Mouse (Mus musculus): ENCODE measurements at regions not wholly inside any gene's neighbourhood (a gene's known extent, or its start where the extent isn't known, plus 50 kb on each side); places are given as distances from the start of the nearest gene placed in this dataset.
A peak's percentile ranks its signal among the peaks of the same experiment; 100 is the strongest.

DNA sequence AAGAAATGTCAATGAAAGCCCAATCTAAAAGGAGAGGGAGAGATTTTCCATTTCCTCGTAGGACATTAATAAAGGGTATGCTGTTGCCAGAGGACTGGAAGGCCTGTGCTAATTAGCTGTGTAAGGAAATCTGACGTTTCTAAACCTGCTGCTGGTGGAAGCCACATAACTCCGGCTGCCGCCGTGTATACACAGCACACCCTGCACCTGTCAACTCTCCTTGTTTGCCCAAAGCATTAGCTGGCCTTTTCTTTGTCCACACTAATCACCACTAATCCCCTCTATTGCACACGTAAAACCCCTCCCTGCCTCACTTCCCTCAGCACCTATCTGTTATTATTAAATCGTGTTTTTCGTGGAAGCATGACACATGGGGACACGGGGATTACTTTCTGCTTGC, 108.7 kb downstream of the Gm10260 start:
- no peak for ATAC-seq

- ATAC-seq = no peak
Observed at GRCm38 (mm10) chr13:97651176-97651575, 109.3 kb downstream of the Gm10260 start.

DNA sequence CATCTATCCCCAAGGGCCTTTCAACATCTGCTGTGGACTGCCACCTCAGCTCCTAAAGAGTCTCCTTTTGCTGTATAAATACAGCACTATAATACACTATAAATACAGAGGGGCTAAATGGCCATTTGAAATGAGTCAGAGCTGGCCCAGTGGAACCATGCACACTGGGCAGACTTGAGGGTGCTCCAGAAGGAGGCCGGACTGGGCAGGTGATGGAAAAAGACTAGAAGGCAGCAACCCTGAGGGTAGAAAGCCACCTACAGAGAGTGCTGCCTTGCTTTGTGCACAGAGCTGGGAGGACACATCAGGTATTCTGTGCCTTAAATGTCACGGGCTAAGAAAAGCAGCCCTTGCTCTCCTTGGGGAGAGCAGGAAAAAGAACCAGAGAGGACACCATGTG, 110.2 kb downstream of the Gm10260 start:
- ATAC-seq = no peak

- ATAC-seq = no peak
Observed at GRCm38 (mm10) chr13:97647486-97647885, 112.9 kb downstream of the Gm10260 start.

GRCm38 (mm10) chr13:97646021-97646385, 114.4 kb downstream of the Gm10260 start:
- ATAC-seq = no peak

DNA sequence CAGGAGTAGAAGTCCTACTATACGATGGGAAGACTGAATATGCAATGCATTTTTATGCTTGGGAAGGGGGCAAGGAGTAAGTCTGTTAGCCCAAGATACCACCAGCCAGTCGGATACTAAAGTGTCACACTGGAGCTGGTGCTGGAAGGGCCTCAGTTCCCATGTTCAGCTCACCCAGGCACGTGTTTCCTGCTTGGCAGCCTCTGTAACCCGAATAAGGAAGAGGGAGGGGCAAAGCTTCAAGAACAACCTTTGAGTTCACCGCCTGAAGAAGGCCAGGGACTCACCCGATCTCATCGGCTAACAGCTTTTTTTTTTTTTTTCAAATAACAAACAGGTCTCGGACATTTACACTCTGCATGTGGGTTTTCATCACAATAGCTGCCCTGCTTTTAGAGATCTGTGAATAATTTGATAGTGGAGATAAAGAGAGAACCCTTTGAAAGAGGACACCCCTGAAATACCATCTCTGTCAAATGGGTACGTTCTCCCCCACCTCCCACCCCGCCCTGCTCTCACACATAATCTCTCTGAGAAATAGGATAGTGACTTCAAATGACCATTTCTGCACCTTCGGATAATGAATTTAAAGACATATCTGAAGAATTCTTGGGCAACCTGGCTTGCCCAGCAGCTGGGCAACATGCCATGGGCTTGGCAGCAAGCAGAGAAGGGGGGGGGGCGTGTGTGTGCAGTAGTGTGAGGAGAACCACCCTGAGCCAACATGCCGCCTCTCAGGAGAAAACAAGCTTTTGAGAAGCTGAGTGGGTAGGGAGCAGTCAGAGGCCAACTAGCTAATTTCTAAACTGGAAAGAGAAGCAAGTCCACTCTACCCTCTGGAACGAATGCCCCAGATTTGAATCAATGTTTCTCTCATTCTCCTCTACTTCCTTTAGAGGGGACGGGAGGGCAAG, 115.1 kb downstream of the Gm10260 start:
- peak; percentile 51 for ATAC-seq

DNA sequence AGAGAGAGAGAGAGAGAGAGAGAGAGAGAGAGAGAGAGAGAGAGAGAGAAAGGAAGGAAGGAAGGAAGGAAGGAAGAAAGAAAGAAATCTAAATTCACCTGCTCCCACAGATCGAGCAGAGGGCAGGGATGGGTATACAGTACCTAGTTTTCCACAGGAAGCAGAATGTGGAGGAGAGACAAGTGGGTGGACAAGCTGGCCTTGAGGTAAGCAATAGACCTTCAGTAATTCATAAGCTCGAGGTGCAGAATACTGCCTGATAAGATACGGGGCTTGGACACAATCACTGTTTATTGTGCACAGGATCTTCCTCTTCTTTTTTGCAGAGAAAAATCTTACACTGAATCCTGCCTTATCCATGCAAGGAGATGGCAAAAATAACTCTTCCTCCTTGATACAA, 120.2 kb downstream of the Gm10260 start:
- no peak for ATAC-seq

GRCm38 (mm10) chr13:97639656-97640055, 120.8 kb downstream of the Gm10260 start:
- no peak for ATAC-seq

DNA sequence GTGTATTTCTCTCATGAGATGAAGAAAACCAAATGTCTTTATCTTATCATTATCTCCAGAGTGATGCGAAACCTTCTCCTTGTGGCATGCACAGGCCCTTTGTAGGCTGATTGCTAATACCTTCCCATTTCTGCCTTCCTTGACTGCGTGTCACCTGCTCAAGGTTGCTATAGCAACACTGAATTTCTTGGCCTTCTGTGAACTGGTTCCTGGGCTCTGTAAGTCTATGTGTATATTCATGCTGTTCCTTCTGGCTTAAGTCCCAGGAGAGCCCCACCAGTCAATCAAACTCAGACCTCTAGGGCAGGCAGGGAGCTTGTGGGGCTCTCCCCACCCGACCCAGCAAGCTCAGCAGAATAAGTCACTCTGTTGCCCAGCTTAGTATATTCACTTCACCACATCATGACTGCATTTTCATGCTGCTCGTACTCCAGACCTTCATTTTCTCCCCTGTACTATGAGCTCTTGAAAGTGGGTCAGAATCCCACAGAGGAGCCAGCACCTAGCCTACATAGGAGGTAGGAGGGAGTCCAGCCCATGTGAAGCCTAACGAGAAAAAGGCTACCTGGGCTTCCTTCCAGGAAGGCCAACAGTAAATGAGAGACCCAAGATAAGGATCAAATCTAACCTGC, 121.9 kb downstream of the Gm10260 start:
- ATAC-seq = no peak

DNA sequence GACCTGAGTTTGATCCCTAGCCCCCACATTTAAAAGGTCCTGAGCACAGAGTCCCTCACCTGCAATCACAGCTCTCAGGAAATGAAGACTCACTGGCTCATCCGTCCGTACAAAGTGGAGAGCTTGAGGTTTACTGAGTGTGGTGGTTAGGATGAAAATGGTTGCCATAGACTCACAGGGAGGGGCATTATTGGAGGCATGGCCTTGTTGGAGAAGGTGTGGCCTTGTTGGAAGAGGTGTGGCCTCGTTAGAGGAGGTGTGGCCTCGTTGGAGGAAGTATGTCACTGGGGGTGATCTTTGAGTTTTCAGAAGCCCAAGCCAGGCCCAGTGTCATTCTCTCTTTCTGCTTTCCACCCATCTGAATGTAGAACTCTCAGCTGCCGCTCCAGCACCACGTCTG, 122.9 kb downstream of the Gm10260 start:
- no peak for ATAC-seq

DNA sequence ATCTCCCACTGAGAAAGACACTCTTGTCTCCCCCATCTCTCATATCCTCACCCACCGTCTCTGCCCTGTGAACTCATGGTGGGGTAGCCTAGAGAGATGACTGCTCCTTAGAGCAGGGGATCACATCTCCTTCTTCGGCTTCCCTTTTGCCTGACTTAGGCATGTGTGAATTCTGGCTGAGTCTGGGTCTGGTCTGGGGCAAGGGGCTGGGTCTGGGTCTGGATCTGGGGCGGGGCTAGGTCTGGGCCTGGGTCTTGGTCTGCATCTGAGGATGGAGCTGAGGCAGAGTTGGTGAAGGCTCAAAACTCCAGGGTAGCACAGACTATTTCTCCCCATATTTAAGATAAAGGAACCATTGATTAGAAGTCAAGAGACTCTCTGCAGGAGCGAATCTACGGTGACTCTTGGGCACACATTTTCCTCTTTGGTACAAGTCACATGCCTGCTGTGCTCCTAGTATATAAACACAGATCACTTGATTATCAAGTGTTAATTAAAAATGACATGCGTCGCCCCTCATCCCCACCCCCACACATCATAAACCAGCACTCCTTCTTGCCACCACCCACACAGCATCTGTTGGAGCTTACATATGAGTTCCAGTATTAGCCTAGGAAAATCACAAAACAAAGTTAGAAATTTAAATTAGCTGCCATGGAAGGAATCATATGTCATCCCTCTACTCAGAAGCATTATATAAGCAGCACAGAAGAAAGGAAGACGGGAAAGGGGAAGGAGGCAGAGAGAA, 126.2 kb downstream of the Gm10260 start:
- ATAC-seq = no peak

DNA sequence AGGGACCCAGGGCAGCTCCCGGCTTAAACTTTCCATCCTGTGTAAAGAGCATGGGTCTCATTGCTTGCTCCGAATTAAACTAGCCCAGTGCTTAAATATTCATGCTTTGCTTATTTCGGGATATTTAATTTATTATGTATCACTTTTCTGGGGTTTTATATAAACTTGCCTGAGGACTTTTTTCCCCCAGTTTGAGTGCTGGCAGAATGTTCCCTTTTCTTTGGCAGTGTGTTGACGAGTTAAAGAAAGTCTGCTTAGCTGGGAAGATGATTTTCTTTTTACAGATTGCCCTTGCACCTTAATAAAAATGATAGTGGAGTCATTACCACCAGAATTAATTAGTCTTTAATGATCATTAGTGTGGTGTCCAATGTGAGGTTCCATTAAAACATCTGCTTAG, 126.9 kb downstream of the Gm10260 start:
- no peak for ATAC-seq

DNA sequence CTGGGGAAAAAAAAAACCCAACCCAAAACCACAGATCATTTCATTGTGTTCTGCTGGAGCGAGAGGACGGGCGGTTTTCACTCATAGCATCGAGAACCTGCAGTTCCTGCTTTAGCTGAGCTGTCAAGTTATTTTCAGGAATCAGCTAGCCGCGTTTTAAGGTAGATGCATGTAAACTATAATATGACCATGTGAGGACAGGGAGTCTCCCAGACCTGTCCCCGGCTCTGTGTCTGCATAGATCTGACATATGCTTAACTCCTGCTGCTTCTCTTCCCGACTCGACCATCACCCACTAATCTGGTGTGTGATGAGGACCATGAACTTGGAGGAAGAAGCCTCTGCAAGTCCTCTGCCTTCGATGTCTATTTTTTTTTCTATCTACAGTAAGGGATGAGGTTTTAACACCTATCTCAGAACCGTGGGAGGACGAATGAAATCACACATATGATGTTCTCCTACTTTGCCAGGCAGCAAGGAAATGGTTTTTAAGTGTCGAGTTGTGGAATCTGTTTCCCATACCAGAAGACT, 128.5 kb downstream of the Gm10260 start:
- no peak for ATAC-seq

- no peak for ATAC-seq
Observed at GRCm38 (mm10) chr13:97630921-97631320, 129.5 kb downstream of the Gm10260 start.

DNA sequence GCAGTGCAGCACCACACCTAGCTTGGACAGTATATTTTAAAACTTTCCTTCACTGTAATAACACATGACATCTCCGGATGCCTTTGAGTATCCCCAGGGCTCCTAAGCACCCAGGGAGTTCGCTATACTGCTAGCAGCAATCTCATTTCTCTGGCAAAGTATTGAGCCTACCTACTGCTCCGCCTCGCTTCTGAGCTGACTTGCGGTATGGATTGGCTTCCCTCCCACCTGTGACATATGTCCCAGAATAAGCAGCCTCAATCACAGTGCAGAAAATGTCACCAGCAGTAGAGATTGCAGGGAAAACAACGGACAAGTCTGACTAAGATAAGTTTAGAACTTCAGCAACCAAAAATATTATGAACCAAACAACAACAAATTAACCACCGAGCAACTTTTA, 131.8 kb downstream of the Gm10260 start:
- ATAC-seq = no peak

DNA sequence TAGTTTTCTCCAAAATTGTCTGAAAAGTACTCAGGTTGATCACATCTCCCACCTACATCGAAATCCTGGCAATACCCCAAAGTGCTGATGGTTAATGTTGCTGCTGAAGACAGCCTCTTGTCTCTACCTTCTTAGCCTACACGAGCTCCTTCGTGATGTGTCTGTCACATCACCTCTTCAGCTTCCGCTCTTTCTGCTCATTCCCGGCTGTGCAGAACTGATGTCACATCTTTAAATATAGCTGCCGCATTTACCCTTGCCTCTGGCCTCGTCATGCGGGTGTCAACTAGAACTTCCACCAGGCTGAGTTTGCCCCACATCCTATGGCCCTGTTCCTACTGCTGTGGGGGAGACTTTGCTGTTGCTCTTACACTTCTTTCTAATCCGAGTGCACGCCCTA, 133.2 kb downstream of the Gm10260 start:
- ATAC-seq = no peak

DNA sequence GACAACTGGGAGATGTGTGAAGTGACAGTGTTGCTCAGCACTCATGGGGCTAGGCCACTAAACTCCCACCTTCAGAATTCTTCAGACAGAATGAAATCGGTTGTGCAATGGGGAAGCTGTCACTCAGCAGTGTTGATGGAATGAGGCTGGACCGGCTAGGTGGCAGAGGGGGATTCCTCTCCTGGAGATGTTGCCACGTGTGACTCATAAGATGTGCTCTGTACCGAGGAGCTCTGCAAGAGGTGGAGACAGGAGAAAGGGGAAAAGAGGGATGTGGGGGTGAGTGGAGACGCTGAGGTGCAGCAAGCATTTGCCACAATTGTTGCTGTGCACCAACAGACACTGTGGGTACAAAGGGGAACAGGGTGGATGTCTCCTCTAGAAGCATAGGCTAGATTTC, 133.6 kb downstream of the Gm10260 start:
- no peak for ATAC-seq

DNA sequence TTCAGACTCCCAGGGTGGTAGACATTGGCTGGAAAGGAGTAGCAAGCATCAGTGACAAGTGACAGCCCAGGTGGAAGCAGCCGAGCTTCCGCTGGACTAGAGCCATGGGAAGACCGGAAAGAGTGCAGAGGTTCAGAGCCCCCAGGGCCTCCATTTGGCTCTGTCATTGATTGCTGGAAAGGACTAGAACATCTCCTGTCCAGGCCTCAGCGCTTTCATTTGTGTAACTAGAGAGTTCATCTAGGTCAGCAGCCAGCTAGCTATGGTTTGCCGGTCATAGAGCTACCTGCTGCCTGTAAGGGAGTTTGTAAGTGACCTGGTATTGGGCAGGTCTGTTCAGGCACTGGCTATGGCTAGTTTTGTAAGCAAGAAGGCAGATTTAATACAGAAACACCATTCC, 134.3 kb downstream of the Gm10260 start:
- no peak for ATAC-seq

DNA sequence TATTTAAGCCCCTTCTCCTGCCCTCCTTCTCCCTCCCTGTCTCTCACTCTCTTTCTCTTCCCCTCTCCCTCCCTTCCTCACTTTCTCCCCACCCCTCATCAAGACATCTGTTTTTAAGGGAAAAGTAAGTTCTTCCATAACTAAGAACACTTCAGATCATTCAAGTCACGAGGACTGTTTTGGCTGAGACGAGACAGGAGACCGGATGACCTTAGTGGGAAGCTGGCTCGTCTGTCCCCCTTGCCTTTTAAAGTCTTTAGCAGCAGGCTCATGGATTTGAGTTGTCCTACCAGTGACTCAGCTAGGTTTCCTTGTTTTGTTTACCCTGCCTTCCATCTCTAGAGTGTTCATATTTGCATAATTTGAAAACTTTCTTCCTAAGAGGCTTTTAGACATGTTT, 135.0 kb downstream of the Gm10260 start:
- ATAC-seq = no peak

GRCm38 (mm10) chr13:97618190-97618586, 142.2 kb downstream of the Gm10260 start:
- ATAC-seq = no peak

DNA sequence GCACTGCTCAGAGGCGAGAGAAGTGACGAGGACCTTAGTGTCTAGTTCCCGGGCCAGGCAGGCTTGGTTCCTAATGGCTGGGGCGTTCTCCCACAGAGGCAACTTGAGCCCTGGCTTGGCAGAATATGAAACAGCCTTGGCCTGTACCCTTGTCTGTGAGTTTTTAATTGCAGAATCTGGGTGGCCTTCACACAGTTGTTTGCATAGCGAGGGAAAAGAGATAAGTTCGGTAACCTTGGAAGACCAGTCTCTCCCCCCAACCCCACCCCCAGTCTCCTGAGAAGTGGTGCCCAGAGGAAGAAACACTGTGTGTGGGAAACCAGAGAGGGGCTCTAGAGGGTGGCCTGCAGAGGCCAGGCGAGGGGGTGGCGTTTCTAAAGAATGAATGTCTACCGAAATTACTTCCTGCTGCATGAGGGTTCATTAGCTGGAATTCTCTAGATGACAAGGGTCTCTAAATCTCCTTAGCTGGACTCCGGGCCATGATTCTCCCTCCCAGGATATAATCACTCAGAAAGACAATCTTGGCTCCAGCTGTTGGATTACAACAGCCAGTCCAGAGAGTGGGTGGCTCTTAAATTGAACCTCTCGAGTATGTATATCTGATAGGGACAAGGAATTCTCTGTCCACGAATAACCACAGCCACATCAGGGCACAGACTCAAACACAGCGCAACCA, 142.8 kb downstream of the Gm10260 start:
- no peak for ATAC-seq

DNA sequence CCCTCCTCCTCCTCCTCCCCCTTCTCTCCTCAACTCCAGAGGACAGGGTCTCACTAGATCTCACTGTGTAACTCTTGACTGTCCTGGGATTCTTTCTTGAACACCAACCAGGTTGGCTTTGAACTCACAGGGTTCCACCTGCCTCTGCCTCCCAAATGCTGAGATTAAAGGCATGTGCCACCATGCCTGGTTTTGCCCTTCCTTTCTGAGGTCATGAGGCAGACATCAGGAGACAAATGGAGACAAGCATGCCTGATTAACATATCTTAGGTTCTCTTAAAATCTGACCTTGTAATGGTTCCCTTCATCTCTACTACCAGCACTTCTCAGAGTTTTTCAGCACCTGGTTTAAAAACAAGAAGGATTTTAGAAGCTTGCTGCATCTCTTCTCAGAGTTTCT, 143.5 kb downstream of the Gm10260 start:
- ATAC-seq = no peak

DNA sequence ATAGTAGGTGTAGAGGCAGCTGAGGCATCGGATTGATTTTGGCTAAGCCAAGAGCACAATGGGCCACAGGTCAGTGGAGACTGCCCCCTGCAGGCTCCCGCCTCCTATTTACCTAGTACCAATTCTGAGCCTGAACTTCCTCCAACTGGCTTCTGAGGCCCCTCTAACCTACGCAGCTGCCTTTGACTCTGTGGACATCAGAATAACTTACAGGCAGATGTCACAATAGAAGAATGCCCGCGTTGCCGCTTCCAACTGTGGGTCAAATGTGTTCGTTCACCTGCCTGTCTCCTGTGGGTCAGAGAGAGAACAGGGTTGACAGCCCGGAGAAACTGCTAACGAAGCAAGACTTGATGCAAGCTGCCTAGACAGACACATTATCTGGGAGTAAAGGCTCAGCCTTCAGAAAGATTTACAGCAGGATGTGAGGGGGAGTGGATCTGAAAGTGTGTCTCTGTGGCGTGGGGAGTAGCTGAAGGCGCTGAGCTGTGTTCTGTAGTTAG, 153.2 kb downstream of the Gm10260 start:
- ATAC-seq = peak; percentile 57

Data from CD4-positive, CD25-positive, alpha-beta regulatory T cell, adult 4 months (primary cell).